Mouse (Mus musculus) thymus, postnatal 0 days (tissue): Measurements from ENCODE around the gene Ghr. TPM values are rescaled to one million over a fixed set of nuclear protein-coding genes. Genes with fewer than 3 reads are reported as not detected.

ENCODE experiments used
- DNase-seq: peaks from one replicate; pipeline ENCODE4 v3.0.0-alpha.2; 2015; ENCODE audit warnings: low spot score
- polyA plus RNA-seq: library from polyadenylated mRNA; unstranded; fragments of >200 nt; fragmentation: Nextera tagmentation; extraction: Ambion mirVana; gene quantifications from 2 replicates; pipeline ENCODE4 v1.2.1, GENCODE M21; 2015

Ghr gene
- polyA plus RNA-seq, 1 experiment from 2014 or later: 5.4 TPM

DNA sequence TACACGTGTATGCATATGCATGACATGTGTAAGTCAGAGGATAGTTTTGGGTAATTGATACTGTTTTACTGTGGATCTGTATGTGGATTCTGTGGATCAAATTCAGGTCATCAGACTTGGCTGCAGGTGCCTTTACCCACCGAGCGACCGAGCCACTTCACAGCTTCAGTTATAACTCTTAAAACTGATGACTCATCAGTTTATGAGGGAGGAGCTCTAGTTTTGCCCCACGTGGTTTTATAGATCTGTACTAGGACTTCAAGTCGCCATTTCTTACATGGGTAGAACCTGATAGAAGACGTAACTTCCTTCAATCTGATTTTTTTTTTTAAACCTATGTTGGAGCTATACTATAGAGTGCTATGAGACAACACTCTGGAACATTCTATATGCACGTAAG lies 285.7 kb downstream of the Ghr start:
- no peak for DNase-seq

DNA sequence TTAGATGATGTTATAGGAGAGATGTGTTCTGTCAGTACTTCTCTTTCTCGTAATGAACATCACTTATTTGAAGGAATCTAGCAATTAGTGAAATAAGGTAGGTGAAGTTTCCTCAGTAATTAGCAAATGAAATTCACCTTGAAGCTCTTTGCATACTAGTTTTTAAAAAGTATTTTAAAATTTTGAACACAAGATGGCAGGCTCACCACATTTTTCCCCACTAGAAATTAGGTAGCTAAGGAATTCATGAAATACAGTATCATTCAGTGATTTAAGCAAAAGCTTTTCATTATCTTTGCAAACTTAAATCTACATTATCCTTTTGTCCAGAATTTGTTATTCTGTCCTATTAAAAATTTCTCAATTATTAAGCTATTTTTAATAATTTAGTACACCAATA lies 287.3 kb downstream of the Ghr start:
- DNase-seq: no peak

DNA sequence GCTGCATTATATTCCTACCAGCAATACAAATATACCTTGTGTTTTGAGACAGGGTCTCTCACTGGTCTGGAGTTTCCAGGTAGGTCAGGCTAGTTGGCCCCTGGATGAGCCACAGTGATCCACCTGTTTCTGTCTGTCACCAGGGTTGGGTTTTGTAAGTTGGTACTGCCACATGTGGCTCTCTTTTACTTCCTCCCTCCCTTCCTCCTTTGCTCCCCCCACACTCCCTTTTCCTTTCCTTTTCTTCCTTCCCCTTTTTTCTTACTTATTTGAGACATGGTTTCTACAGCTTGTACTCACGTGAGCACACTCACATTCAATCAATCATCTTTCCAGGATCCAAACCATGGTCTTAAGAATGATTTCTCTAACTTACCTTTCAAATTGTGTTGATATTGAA lies 289.8 kb downstream of the Ghr start:
- no peak for DNase-seq

DNA sequence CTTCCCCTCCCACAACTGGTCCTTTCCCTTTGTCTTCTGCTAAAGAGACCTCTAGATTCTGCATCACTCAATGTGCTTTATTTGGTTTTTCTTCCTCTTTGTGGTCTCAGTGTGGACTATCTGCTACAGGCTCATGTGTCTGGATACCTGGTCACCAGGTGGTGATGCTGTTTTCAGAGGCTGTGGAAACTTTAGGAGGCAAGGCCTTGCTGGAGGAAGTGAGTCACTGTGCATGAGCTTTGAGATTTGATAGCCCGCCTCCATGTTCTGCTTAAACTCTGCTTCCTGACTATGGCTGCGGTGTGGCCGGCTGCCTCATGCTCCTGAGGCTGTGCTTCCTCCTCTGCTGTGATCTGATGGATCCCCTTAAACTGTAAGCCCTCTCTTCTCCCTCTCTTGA lies 292.9 kb downstream of the Ghr start:
- DNase-seq: no peak

DNA sequence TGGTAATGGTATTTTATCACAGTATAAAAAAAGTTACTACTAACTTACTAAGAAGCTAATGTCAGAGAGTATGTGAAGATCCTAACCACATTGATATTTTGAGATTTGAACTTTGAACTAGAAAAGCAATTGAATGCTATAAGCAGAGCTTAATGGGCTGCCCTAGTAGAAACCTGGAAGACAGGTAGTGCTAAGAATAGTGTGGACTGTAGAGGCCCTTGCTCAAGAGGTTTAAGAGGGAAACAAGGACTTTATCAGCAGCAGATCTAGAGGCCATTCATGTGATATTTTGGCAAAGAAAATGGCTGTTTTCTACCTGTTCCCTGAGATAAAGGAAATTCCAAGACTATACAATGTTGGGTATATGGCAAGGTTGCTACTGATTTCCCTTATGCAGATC lies 297.3 kb downstream of the Ghr start:
- no peak for DNase-seq

DNA sequence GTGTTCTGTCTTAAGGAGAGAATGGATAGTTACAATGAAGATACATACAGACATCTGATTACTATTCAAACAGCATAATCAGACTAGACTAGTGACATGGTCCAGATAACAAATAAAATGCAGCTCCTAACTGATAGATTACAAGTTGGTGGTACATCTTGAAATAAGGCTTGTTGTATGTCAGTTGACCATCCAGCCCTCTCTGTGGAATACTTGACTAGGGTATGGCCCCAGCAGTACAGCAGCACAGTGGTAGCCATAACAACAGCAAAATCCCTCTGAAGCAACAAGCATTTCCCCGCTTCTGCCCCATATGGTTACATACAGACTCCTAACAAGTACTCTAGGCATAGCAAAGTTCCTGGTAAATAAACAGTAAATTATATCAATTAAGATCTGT lies 301.6 kb downstream of the Ghr start:
- DNase-seq: no peak

DNA sequence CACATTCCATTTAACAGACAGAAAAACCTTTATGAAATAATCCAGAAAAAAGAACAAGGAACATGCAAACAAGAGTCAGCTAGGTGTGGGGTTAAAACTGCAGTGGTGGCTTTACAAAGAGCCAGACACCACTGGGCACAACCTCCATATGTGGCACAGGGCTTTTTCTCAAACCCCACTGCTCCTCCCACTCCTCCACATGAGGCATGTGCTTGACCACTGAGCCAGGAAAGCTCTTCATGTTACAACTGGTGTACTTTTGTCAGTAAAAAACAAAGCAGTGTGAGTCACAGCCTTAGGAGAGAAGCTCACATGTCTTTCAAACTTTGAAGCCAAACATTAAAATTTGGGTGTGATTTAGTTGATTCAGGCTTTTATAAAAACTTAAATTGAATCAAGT lies 302.1 kb downstream of the Ghr start:
- DNase-seq: no peak

DNA sequence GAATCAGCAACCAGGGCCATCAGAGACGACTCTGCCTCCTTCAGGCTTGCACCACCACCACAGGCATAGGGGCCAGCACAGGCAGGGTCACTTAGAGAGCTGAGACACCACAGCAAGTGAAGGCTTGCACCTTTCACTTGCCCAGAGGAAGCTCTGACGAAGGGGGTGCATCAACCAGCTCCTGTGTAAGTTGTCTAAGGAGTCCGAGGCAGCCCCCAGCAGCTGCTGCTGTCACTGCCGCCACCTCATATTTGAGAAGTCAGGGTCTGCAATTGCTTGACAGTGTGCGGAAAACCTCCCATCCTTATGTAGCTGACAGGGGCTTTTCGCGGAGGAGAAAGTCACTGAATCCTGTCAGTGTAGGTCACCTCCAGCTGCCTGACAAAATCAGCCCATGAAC lies 304.1 kb downstream of the Ghr start:
- DNase-seq: no peak

DNA sequence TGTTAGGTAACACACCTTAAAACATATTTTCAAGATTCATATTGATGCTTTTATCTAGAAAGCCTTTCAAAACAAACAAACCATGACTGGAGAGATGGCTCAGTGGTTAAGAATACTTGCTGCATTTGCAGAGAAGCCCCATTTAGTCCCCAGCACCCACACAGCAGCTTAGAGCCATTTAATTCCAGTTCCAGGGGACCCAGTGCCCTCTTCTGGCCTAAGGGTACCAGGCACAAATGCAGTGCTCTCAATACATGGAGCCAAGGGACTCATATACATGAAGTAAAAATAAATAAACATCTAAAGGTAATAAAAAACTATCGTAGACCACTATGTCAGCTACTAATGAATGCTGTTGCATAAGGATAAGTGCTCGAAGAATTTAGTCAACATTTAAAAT lies 305.9 kb downstream of the Ghr start:
- DNase-seq: no peak

DNA sequence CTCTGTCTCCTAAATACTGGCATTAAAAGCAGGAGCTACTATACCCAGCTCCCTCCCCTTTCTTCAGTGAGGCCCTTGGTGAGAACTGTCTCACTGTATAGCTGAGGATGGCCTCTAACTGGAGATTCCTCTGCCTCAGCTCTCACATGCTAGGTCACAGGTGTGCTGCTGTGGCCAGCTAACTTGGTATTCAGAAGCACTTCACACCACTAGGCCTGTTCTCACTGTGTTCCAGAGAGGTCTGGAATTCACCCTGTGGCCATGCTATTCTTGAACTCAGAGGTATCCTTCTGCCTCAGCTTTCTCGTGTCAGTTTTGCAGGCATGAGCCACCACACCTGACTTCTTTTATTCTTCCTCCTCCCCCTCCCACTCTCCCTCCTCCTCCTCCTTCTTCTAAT lies 310.1 kb downstream of the Ghr start:
- DNase-seq: no peak

DNA sequence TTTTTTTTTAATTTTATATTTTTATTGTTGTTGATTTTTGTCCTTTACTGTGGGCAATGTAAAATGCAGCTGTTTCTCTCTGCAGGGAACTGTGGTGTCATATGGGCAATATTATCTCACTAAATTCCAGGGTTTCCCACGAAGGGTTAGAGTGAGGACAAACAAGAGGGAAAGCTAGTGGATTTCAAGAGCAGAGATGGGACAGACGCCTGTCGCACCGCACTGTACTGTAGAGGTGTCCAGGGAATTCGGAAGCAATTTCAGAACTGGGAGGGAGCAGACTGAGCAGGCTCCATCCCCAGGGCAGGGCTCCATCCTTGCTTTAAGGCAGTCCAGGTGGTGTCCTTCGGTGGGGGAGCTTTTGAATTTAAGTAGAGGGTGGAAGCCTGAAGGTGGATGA lies 312.1 kb downstream of the Ghr start:
- no peak for DNase-seq

DNA sequence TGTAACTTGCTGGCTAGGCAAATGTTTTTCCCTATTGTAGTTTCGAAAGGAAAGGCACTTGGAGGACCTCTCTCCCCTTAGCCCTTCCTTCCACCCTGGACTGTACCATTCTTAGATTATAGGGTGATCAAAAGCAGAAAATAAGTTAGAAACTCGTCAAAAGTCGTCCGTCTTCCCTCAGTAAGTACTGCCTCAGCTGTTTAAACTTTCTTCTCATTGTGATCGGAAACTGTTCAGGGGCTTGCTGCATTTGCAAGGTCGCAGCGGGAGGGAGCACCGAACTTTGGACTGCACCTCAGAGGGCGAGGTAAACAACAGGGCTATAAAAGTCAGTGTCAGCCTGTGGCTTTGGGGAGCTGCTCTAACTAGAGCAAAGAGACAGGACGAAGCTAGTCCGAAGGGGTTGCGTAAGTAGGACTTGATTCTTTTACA lies 312.6 kb downstream of the Ghr start:
- peak; percentile 78 for DNase-seq

DNA sequence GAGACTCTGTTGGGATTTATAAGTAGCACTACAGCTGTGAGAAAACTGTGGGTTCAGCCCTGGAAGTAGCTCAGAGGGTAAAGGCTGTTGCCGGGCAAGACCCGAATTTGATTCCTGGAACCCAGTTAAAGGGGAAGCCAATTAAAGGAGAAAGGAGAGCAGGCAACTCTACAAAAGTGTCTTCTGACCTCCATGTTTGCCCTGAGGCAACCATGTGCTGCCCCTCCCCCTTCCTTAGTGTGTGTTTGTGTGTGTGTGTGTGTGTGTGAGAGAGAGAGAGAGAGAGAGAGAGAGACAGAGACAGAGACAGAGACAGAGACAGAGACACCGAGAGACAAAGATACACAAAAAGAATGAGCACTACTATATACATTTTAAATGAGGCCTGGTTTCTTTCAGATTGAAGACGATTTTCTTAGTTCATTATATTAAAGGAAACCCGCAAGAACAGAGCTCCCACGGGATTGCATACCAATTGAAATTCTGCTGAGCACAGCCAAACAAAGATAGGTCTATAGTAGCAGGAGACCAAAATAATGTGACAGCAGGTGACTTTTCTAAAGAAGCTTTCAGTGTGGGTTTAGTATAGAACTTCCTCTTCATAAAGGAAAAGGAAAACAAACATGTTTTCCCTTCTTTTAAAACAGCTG lies 313.2 kb downstream of the Ghr start:
- DNase-seq: no peak

DNA sequence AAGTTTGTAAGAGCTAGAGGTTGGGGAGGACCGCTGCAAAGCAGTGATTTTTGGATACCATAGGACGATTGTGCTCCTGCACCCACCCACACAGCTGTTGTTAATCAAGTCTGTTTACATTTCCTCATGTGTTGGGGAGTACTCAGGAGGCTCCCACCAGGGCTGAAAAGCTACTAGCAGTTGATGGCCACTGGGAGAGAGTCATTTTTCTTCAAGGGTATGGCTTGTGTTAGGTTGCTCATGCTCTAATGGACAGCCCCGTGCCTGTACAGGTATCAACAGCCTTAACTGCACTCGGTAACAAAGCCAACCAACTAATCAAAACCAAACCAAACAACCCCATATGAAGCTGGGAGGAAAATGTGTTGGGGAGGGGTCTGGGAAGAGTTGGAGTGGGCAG lies 313.8 kb downstream of the Ghr start:
- DNase-seq: no peak

DNA sequence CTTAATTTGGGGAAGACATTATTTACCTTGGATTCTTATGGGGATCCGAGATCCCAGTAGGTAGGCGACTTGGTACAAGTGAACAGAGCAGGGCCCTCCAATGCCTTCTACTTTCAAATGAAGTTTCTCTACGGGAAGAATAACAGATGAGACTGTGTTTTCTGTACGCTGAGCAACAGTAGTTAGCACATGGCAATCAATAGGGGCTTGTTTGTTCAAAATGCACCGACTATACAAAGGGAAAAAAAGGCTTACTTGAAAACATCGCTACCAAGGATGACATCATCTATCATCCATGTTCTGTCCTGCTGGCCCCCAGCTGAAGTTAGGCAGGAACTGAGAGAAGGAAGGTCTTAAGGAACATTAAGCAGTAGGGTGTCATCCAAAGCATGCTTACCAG lies 315.0 kb downstream of the Ghr start, which contains the start of gene Selenop:
Selenop (plus strand) TSS at position 301 of the 400 bp plus-strand sequence.
- DNase-seq: no peak
